Mouse (Mus musculus): ENCODE measurements around the gene Btnl2.
A peak's percentile ranks its signal among the peaks of the same experiment; 100 is the strongest.
"Not testable (repeated sequence)": the region's sequence is repeated elsewhere in the genome, so short reads cannot be mapped to it uniquely, and the experiment has no call there.

The Btnl2 gene

DNA sequence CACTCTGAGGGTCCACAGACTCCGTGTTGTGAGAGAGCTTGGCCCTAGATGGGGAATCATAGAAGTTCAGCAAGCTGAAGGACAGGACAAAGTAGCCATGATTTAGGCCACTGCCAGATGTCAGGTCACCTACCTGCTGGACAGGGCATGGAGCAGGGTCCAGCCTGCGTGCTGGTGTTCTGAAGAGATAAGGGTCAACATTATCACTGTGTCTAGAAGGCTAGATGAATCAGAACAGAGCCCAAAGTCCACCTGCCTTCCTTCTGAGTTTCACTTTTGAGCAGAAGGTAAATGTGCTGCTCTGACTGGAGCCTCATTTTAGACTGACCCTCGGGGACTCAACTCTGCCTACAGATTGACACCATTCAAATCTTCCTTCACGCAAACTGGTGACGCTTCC is at the start of gene Btnl2:
Gene Btnl2 (plus strand): TSS at position 284 of the 400 bp plus-strand sequence.
- no peak for DNase-seq (ENCODE audit: low spot score)

DNA sequence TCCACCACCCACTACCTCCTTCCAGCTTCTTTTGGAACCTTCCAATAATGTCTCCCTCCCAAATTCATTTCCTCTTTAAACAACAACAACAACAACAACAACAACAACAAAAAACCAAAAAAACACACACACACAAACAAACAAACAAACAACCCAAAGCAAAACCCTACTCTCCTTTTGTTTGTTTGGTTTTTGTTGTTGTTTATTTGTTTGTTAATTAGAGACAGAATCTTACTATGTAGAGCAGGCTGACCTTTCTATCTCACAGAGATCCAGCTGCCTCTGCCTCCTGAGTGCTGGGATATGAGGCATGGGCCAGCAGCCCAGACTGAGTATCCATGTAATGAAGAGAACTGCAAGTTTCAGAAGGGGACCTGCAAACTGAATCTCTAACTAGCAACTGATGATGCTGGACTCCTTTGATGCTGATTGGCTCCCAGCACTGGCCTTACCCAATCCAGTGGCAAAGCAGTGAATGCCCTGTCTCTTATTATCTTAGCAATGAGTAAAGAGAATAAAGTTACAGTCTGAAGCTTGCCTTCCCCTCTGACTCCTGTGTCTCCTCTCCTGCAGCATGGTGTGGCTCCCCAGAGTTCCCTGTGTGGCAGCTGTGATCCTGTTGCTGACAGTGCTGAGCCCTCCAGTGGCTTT is 49.1 kb upstream of the Btnl2 start, which contains the start of gene H2-Eb1:
Gene H2-Eb1 (plus strand): TSS at position 488 of the 651 bp plus-strand sequence.
- peak; percentile 90 for DNase-seq (ENCODE audit: low spot score)

DNA sequence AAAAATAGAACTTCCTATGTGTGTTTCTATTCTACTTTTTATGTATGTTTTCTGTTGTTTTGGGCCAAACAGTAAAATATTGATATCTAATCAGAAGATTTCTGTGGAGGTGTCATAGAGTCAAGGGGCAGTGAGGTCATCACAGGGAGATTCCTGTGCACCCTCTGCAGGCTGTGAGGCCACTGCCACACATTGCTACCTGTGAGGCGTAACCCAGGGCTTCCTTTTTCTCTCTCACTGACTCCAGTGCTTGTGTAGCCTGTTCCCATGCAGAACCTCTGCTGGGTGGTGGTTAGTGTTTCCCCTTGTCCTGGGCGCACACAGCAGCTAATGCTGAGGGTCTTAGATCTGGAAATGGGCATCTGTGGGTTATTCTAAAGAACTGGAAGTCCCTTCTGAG is 48.2 kb upstream of the Btnl2 start:
- DNase-seq (ENCODE audit: low spot score) = no peak

DNA sequence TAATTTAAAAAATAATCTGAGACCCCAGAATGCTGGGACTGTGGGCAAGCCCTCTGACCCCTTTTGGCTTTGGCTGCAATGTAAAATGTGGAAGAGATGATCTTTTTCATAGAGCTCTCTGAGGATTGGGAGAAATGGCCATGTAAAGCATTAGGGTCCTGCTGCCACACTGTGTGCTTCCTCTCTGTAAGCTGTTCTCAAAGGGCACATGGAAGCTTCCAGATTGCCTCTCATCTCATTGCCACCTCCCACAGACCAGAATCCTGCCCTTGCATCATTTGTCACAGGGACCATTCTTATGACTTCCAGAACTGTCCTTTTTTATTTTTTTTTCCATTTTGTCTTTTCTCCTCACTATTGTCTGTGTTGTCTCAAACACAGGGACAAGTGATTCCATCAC is 47.4 kb upstream of the Btnl2 start:
- no peak for DNase-seq (ENCODE audit: low spot score)

DNA sequence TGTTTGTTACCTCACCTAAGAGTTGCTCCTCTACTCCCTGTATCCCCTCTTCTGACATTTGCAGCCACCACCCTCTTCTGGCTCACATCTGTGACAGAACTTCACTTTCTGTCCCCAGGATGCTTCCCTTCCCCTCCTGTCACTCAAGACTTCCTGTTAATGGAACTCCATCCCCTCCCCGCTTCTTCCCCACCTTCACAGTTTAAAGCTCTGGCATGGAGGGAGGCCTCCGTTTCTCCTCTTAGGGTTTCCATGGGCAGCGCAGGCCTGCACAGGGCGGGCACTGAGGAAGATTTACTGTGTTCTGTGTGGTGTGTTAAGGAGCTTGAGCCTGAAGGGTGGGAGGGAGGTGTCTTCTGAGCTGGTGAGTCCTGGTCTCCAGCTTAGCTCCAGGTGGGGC is 46.5 kb upstream of the Btnl2 start:
- DNase-seq (ENCODE audit: low spot score) = no peak

DNA sequence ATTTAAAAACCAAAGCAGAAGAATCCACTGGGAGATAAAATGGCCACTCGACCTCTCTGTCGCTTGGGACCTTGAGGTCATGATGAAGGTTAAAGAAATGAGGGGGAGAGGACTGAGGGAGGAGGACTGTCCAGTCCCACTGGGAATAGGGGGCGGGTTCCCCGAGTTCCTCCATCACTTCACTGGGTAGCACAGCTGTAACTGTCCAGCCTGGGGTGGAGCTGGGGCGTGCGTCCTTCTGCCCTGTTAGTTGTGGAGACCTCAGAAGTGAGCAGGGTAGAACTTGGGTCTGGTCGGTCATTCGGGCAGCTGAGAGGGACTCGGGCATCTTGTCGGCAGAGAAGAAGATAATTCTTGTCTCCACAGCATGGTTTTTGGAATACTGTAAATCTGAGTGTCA is 45.4 kb upstream of the Btnl2 start:
- DNase-seq (ENCODE audit: low spot score) = no peak

DNA sequence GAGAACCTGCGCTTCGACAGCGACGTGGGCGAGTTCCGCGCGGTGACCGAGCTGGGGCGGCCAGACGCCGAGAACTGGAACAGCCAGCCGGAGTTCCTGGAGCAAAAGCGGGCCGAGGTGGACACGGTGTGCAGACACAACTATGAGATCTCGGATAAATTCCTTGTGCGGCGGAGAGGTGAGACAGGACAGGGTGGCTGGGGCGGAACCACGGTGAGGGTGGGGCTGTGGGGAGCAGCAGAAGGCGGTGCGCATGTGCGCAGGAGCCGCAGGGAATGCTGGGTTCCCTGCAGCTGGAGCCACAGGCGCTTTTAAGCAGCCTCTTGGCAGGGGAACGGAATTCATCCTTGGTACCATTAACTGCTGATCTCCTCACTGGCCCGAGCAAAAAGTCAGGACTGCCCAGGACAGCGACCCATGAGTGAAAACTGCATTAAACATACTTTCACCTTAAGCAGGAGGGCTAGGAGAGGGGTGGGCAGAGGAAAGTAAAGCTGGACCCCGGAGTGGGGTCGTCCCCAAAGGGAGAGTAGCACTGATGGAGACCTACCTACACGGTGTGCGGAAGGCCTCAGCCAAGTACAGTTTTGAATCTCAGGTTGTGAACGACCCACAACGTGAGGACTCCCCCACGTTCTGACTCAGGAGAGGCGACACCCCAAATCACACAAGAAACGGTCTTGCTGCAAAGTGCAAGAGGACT is 44.8 kb upstream of the Btnl2 start:
- peak; percentile 70 for DNase-seq (ENCODE audit: low spot score)

DNA sequence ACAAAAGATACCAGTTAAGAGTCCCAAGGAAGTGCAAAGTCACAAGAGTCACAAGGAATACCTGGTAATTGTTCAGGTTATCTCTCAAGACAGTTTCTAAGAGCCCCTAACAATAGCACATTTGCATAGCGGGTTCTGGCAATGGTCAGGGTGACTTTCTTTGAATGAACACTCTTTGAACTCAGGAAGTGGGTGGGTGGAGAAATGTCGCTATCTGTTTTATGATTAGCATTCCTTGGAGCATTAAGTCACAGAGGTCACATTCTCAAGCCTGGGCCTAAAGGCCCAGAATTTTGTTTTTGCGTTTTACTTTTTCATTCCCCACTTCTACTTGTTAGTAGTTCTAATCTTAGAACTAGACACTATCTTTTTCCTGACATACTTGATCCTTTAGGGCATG is 44.1 kb upstream of the Btnl2 start:
- not testable (repeated sequence) for DNase-seq (ENCODE audit: low spot score)

DNA sequence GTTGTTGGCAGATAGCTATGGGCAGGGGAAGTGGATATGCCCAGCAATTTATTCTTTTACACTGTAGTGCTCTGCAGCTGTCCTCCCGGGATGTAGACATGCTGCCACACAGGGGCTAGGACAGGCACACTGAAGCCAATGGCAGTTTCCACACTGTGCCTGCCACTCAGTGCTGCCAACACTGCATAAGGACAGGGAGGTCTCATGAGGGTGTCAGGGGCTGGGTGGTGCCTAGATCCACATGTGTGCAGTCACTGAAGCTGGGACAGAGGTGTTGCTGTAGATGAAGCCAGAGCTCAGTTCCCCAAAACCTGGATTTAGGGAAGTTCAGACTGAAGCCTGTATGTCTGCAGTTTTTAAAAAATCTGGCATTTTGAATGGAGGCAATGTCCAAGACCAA is 42.4 kb upstream of the Btnl2 start:
- DNase-seq (ENCODE audit: low spot score) = no peak

DNA sequence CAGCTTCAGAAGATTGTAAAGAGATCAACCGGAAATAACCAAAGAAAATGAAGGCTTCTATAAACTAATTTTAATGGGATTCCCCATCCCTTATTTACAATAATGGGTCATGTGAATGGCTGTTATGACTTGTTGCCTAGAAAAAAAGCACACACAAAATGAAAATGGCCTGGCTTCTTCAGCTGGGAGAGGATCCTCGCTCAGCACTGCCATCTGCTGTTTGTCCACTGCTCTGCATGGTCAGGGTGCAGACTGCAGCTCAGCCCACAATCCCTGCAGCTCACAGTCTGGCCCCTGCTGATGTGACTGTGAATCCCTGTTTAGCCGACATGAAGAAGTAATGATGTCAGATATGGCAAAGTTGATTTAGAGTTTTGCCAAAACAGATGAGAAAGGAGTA is 41.2 kb upstream of the Btnl2 start:
- DNase-seq (ENCODE audit: low spot score) = peak; percentile 85

DNA sequence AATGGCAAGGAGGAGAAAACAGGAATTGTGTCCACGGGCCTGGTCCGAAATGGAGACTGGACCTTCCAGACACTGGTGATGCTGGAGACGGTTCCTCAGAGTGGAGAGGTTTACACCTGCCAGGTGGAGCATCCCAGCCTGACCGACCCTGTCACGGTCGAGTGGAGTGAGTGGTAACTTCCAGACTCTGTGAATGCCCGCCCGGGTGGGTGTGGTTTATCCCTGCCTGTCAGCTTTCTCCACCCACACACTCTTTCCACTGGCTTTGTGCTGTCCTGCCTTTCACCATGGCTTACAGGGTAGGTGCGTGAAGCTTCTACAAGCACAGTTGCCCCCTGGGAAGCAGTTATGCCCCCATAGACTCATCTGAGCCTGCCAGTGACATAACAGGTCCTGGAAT is 40.3 kb upstream of the Btnl2 start:
- no peak for DNase-seq (ENCODE audit: low spot score)

DNA sequence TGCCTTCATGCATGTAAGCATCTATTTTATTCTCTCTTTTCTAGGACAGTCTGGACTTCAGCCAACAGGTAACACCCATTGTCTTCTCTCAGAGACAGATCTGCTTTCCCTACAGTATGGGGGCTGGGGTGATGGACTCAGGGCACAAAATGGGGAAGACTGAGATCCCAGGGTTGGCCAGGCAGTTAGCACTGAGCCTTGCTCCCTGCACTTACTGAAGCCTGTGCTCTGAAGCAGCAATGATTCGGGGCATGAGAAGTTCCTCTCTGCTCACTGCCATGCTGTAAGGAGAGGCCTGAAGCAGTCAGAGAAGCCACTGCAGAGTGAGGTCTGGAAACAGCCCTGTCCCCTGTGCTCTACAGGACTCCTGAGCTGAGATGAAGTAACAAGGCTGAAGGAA is 39.1 kb upstream of the Btnl2 start:
- no peak for DNase-seq (ENCODE audit: low spot score)

DNA sequence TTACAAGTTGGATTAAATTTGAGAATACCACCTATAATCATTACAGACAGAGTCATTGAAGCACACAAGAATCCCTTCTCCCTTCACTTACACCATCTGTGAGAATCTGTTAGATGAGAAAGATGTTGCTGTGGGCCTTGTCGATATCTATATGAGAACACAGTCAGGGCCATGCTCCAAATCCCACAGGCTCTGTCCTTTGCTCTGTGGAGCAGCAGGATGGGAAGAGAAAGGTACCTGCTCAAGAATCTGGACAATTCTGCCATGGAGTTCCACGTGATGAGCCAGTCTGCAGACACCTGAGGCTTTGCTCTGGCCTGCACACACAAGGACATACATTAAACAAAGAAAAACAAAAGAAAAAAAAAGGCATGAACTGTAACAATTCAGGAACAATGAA is 37.9 kb upstream of the Btnl2 start:
- no peak for DNase-seq (ENCODE audit: low spot score)

DNA sequence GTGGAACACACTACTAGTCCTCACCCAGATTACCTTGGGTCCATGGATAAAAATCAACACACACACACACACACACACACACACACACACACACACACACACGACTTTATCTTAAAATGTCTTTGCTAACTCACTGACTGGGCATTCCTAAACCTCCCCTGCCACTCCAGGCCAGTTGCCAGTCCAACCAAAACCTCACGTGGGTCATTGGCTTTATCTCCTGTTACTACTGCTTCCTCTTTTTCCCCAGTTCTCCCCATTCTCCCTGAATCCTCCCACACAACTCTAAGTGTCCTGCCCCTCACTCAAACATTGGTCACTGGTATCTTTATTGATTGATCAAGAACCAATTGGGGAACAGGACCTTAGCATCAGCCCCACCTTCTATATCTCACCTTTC is 37.3 kb upstream of the Btnl2 start:
- no peak for DNase-seq (ENCODE audit: low spot score)

DNA sequence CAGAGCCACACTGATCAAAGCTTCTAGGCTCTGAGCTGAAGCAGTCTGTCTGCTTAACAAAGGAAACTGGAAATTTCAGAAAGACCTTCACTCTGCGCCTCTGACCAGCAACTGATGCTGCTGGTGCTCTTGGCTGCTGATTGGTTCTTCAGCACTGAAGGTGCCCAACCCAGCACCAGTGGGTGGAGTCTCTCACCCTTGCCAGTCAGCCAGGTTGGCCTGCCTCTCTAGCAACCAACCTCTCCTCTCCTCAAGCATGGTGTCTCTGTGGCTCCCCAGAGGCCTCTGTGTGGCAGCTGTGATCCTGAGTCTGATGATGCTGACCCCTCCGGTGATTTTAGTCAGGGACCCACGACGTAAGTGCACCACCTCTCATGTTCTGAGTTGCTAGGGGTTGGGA is 29.2 kb upstream of the Btnl2 start, which contains the start of gene H2-Eb2:
Gene H2-Eb2 (plus strand): TSS at position 230 of the 400 bp plus-strand sequence.
- peak; percentile 7 for DNase-seq (ENCODE audit: low spot score)

DNA sequence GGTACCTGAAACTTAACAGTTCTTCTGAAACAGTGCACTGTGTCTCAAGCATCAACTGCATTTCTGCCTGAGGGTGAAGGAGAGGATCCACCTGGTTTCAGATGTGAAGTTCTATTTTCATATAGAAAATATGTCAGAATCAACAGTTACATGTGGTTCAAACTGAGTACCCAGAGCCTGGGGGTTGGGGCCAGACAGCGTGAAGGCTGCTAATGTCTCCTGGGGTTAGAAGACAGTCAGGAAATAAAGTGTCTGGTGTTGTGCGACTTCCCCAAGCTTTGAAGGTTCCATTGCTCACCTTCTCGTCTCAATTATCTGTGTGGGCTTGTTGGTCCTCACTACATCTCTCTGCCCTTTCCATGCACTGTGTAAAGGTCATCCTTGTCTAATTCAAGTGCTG is 28.2 kb upstream of the Btnl2 start:
- no peak for DNase-seq (ENCODE audit: low spot score)

DNA sequence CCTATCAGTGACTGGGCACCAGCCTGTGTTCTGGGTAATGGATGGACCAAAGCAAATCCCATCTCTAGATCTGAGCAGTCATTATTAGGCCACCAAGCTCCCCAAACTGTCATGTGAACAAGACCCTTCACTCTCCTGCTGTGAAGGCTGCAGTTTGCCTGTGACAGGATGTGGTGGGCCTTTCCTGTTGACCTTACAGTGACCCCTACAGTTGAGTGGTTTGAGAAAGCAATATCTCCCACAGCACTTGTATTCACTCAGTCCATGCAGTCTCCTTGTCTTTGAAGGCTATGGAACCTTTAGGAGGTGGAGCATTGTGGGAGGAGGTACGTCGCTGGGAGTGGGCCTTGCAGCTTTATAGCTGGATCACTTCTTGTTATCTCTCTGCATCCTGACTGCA is 24.8 kb upstream of the Btnl2 start:
- no peak for DNase-seq (ENCODE audit: low spot score)

DNA sequence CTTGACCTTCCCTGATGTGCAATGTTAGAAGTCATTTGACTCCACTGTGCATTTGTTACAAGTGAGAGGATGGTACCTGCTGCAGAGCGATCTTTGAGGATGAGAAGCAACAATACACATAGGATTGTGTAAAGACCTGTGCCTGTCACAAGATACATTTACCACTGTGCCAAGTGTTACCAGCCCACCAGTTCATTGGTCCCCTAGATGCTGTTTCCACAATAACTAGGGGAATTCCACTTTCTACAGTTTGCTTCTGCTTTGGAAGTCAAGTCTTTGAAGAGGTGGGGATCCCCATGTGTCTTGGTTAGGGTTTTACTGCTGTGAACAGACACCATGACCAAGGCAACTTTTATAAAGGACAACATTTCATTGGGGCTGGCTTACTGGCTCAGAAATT is 23.4 kb upstream of the Btnl2 start:
- DNase-seq (ENCODE audit: low spot score) = no peak

DNA sequence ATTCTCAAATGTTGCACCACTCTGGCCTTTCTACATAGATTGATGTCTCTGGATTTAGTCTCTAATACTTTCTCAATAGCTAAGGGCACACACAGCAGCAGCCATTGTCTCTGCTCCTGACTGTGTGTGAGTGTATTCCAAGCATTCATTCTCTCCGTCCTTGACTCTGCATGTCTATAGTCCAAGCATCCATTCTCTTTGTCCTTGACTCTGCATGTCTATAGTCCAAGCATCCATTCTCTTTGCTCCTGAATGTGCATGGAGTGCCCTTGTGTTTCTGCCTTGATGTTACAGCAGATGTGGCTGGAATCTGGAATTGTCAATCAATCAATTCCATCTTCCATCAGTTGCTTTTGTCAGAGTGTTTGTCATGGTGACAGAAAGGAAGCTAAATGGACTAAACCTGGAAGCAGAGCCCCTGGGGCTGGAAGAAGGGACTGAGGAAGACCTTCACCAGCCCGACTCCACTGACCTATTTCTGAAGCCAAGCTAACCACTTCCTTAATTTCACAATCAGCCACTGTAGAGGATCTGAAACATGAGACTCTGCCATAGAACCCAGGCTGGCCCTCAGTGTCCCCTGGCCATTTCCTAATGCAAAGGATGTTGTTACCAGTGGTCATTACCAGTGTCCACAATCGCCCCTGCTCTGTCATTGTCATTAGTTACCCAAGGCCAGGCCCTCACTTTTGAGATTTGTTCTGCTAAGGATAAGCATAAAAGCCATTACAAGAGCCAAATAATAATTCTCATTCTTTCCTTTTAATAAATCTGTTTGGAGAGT is 13.8 kb upstream of the Btnl2 start:
- DNase-seq (ENCODE audit: low spot score) = no peak

DNA sequence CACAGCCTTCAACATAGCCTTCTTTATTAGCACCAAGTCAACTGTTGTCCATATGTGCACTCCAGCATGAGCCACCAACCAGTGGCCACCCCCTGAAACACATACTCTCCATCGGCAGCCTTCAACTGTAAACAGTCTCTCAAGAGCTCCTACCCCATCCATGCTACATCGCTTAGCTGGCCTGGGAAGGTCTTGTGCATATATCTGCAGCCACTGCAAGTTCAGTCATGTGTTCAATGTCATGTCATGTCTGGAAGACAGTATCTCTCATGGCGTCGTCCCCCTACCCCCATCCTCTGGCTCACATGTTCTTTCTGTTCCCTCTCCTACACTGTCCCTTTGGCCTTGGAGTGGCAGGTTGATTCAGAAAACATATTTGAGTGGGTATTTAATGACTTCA is 9.7 kb upstream of the Btnl2 start:
- no peak for DNase-seq (ENCODE audit: low spot score)

DNA sequence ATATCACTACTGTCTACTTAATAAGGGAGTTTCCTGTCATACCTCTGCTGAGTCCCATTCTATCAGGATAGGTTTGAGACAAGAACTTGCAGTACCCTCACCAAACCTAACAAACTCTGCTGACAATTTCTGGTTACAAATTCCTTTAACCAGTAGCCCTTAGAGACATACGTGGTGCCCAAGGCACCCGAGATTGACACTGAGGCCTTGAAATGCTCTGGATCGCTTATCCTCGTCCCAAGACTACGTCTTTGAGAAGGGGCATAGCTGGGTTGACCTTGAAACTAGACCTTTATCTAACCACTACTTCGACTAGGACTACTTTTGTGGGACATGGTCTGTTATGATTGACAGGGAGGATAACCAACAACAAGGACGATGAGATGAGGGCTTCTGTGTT is 9.1 kb upstream of the Btnl2 start:
- no peak for DNase-seq (ENCODE audit: low spot score)

DNA sequence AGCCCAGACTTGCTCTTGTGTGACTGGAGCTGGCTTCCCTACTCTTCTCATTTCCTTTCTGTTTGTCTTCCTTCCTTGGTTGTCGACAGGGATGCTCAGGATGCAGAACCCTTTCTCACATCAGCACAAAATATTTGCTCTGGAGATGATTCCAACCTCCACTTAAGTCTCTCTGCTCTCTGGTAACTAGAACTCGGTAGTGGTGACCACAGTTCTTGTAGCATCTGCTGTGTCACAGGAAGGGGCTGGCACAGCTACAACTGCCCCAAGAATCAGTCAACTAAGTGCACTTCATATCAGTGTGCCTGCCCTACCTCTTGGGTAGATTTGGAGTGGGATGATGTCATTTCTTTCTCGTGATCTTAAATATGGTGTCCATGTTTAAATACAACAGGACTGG is 8.6 kb upstream of the Btnl2 start:
- DNase-seq (ENCODE audit: low spot score) = no peak

All from embryo, embryonic 10 days (tissue).